Mouse (Mus musculus): ENCODE measurements around the gene Bicral.

GRCm38 (mm10) chr17:46856471-46857360, 1.6 kb downstream of the Bicral start:
- TF ChIP-seq CTCF (IDR thresholded peaks at IDR 0.05; ENCODE audit: borderline replicate concordance, insufficient read depth, low read depth, low read length): no peak
- peak; percentile 9; the same call in 1 of the 2 replicates for TF ChIP-seq POLR2A (IDR thresholded peaks at IDR 0.05; ENCODE audit: borderline replicate concordance, insufficient read depth, low read length)

All from cerebellum, adult 2 months (tissue).